In genomic region chr5:30482319-30482718, GRCm38 (mm10) we compare ENCODE assay signal across 9 mouse cellular contexts. TPM values are rescaled to one million over a fixed set of nuclear protein-coding genes. Genes with fewer than 3 reads are reported as not detected.
DNase-seq lines count a peak whose midpoint lies in the region; ATAC-seq and TF ChIP-seq lines count a peak whose summit lies in the region.
"Had no signal": no experiment of that assay in that cellular context is flagged by ENCODE, and none has a peak within 500 bp of the region (broad histone marks: within the 10 kb centered on the region; RNA-seq: fewer than 3 reads in every experiment).

No protein-coding gene starts in this region.

- peak; percentile 54 for DNase-seq in Muller cell, postnatal 12 days (ENCODE audit: inconsistent ontology term)
- peak; percentile 78 for DNase-seq in brain, embryonic 14.5 days (ENCODE audit: low read depth)
- peak; percentile 69 to 74 for DNase-seq in heart, postnatal 36 days
- DNase-seq in layer of hippocampus, adult 9-10 months (ENCODE audit: low spot score) = peak; percentile 58
- peak; percentile 82 for DNase-seq in lung, postnatal 14 days
- DNase-seq in right cerebral cortex, postnatal 14 days = peak; percentile 72
- DNase-seq in yolk sac, embryonic 10.5 days (ENCODE audit: low spot score) = peak; percentile 55

- 0 out of 2 replicates have a peak, but pooled peaks have one; percentile 36 for ATAC-seq in erythroid progenitor cell, adult 5-6 weeks (replicated peaks; ENCODE audit: low FRiP score, poor library complexity, severe bottlenecking)

- TF ChIP-seq POLR2A in brain, embryonic 14.5 days (IDR thresholded peaks at IDR 0.05; ENCODE audit: borderline replicate concordance, extremely low read depth, insufficient read depth, insufficient read length, poor library complexity, severe bottlenecking) = no peak

- intact Hi-C loops in heart, postnatal 36 days (cut with DNase I) = loop anchor here (1.0 kb wide), 1 partner anchor 59 kb away; no protein-coding TSS in a partner anchor

- peak; percentile 87 for TF ChIP-seq CTCF in brain, embryonic 14.5 days (IDR thresholded peaks at IDR 0.05; ENCODE audit: borderline replicate concordance, extremely low read depth, insufficient read depth, insufficient read length)

RNA-seq across cellular contexts. Expression of gene 1700001C02Rik, which starts 16.5 kb away (rescaled TPM):
- 0.38 and 0.78 TPM in 2 replicates for polyA plus RNA-seq in brain, embryonic 14.5 days (2012; rRNA removed)
- not detected in 2 replicates for total RNA-seq in erythroid progenitor cell, adult 5-6 weeks (2015; ENCODE audit: low replicate concordance)
- total RNA-seq in erythroid progenitor cell, adult 5-6 weeks (2017; ENCODE audit: low replicate concordance) = not detected in 2 replicates
- not detected for total RNA-seq in heart, postnatal 36 days (2021)
- polyA plus RNA-seq: liver, embryonic 15.5 days had no signal

RNA-seq across cellular contexts. Expression of gene Otof, which starts 20.6 kb away (rescaled TPM):
- polyA plus RNA-seq in brain, embryonic 14.5 days (2012; rRNA removed) = 5.2 and 6.9 TPM in 2 replicates
- not detected in 2 replicates for total RNA-seq in erythroid progenitor cell, adult 5-6 weeks (2015; ENCODE audit: low replicate concordance)
- not detected in 2 replicates for total RNA-seq in erythroid progenitor cell, adult 5-6 weeks (2017; ENCODE audit: low replicate concordance)
- total RNA-seq in heart, postnatal 36 days (2021) = not detected
- polyA plus RNA-seq: liver, embryonic 15.5 days had no signal

Comparison
In these comparisons a context has a peak if more than half of its experiments do, and no peak if none do; other contexts are left out.
1. Peak in every context shown above with its lines: DNase-seq and ATAC-seq.